Mouse (Mus musculus) hindbrain, embryonic 16.5 days (tissue): ENCODE measurements around the gene Nxpe4. TPM values are rescaled to one million over a fixed set of nuclear protein-coding genes. Genes with fewer than 3 reads are reported as not detected.

Experiments
- ATAC-seq: fragments of 200-750 bp; cut with Nextera tagmentation; 2 replicates; pipeline ENCODE4 v1.8.0; 2017; ENCODE audit warnings: moderate TSS enrichment, moderate library complexity
- H3K27ac ChIP-seq: fragments of 300-500 bp; sonication (generic); 2 replicates; pipeline ENCODE4 v1.5.1; 2014; ENCODE audit warnings: low read depth, mild to moderate bottlenecking, control low read depth, low read length, moderate library complexity
- H3K27me3 ChIP-seq: fragments of 300-500 bp; sonication (generic); replicated peaks from 2 replicates; pipeline ENCODE4 v1.6.1; 2014; ENCODE audit warnings: low read length; ENCODE audit not compliant: control insufficient read depth, insufficient read depth
- H3K36me3 ChIP-seq: fragments of 300-500 bp; sonication (generic); 2 replicates; pipeline ENCODE4 v1.6.1; 2014; ENCODE audit warnings: mild to moderate bottlenecking, low read length, moderate library complexity, mixed read lengths; ENCODE audit not compliant: control insufficient read depth, insufficient read depth
- H3K4me1 ChIP-seq: fragments of 300-500 bp; sonication (generic); 2 replicates; pipeline ENCODE4 v1.6.1; 2014; ENCODE audit warnings: low read depth, low read length; ENCODE audit not compliant: control insufficient read depth, insufficient read depth
- H3K4me2 ChIP-seq: fragments of 300-500 bp; sonication (generic); 2 replicates; pipeline ENCODE4 v1.6.1; 2014; ENCODE audit warnings: mild to moderate bottlenecking, low read length, control low read depth, moderate library complexity
- H3K4me3 ChIP-seq: fragments of 300-500 bp; sonication (generic); 2 replicates; pipeline ENCODE4 v1.5.1; 2014; ENCODE audit warnings: mild to moderate bottlenecking, low read length, control low read depth, moderate library complexity
- H3K9ac ChIP-seq: fragments of 300-500 bp; sonication (generic); 2 replicates; pipeline ENCODE4 v1.6.1; 2014; ENCODE audit warnings: low read depth, mild to moderate bottlenecking, control low read depth, low read length, moderate library complexity
- H3K9me3 ChIP-seq: fragments of 300-500 bp; sonication (generic); 2 replicates; pipeline ENCODE4 v1.6.1; 2014; ENCODE audit warnings: mild to moderate bottlenecking, low read length, moderate library complexity; ENCODE audit not compliant: control insufficient read depth
- WGBS: fragments of 180-500 bp; shearing (Covaris S2); extraction: QIAGEN DNeasy Blood & Tissue Kit; methylation state at CpG from one replicate; pipeline ENCODE4 v1.1.7; 2014; 5-methylcytosine and 5-hydroxymethylcytosine counted together
- polyA plus RNA-seq: library from polyadenylated mRNA; unstranded; fragments of >200 nt; fragmentation: Nextera tagmentation; extraction: Ambion mirVana; gene quantifications from 2 replicates; pipeline ENCODE4 v1.2.1, GENCODE M21; 2015

Nxpe4 gene
- polyA plus RNA-seq, 1 experiment from 2014 or later, result 9.3 TPM

- Histone ChIP-seq H3K9me3 (no peaks in the 10 kb centered on the region), H3K4me2 (no peak overlapping the region), H3K4me1 (no peaks in the 10 kb centered on the region; the same call in 1 of the 2 replicates), H3K36me3 (no peaks in the 10 kb centered on the region), H3K27me3 (no peaks in the 10 kb centered on the region), H3K9ac (no peak overlapping the region), H3K4me3 (no peak overlapping the region), H3K27ac (no peak overlapping the region)
- 84% methylated on average over 4 of the region's 4 CpGs for whole genome bisulfite sequencing
- ATAC-seq, result no peak
These were observed 177.1 kb downstream of the Nxpe4 start for GRCm38 (mm10) chr9:48338783-48339455.

DNA sequence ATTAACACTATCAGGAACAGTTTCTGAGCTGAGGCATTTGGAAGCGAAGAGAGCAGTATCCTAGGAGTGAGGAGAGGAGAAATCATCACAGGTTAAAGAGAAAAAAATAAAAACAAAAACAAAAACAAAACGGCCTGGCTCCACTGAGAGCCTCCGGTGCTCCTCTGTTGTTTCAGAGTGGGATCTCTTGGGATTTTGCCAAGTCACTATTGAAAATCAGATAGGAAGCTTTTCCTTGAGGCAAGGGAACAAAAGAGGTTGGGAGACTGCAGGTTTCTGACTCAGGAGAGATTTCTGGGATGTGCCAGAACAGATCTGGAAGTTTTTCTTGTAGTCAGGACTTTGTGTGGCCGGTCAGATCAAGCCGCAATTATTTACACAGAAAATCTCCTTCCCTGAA, 177.7 kb downstream of the Nxpe4 start:
- H3K36me3 ChIP-seq, result no peaks in the 10 kb centered on the region
- no peaks in the 10 kb centered on the region; the same call in 1 of the 2 replicates for H3K4me1 ChIP-seq
- H3K9me3 ChIP-seq, result no peaks in the 10 kb centered on the region
- H3K9ac ChIP-seq, result no peak overlapping the region
- H3K27ac ChIP-seq, result no peak overlapping the region
- ATAC-seq, result no peak
- H3K27me3 ChIP-seq, result no peaks in the 10 kb centered on the region
- H3K4me3 ChIP-seq, result no peak overlapping the region
- no peak overlapping the region for H3K4me2 ChIP-seq
- 52% methylated on average over 5 of the region's 5 CpGs for WGBS

- H3K9me3 ChIP-seq, result no peaks in the 10 kb centered on the region
- WGBS, result 86% methylated on average over 10 of the region's 10 CpGs
These were observed 179.0 kb downstream of the Nxpe4 start for GRCm38 (mm10) chr9:48340708-48341380.

GRCm38 (mm10) chr9:48345456-48345855, 183.6 kb downstream of the Nxpe4 start:
- Histone ChIP-seq H3K27me3 (no peaks in the 10 kb centered on the region), H3K9me3 (no peaks in the 10 kb centered on the region), H3K4me1 (no peaks in the 10 kb centered on the region), H3K36me3 (no peaks in the 10 kb centered on the region), H3K4me2 (no peak overlapping the region), H3K4me3 (no peak overlapping the region), H3K9ac (no peak overlapping the region), H3K27ac (no peak overlapping the region)
- ATAC-seq, result no peak
- WGBS, result 74% methylated on average over 9 of the region's 9 CpGs

More at GRCm38 (mm10) chr9:48340708-48341380, 179.0 kb downstream of the Nxpe4 start:
- H3K27me3 ChIP-seq, result no peaks in the 10 kb centered on the region
- H3K4me2 ChIP-seq, result no peak overlapping the region
- H3K27ac ChIP-seq, result no peak overlapping the region
- no peaks in the 10 kb centered on the region; the same call in 1 of the 2 replicates for H3K4me1 ChIP-seq
- H3K36me3 ChIP-seq, result no peaks in the 10 kb centered on the region
- no peak overlapping the region for H3K4me3 ChIP-seq
- H3K9ac ChIP-seq, result no peak overlapping the region
- ATAC-seq, result no peak

GRCm38 (mm10) chr9:48345866-48346265, 184.0 kb downstream of the Nxpe4 start:
- Histone ChIP-seq H3K4me1 (no peaks in the 10 kb centered on the region), H3K27me3 (no peaks in the 10 kb centered on the region), H3K27ac (no peak overlapping the region), H3K4me3 (no peak overlapping the region), H3K9ac (no peak overlapping the region), H3K4me2 (no peak overlapping the region), H3K9me3 (no peaks in the 10 kb centered on the region), H3K36me3 (no peaks in the 10 kb centered on the region)
- WGBS, result 91% methylated on average over 3 of the region's 3 CpGs
- ATAC-seq, result no peak

GRCm38 (mm10) chr9:48353148-48353698, 191.4 kb downstream of the Nxpe4 start, which contains the start of gene Nxpe2:
Gene Nxpe2 (minus strand): TSS chr9:48353454.
- Histone ChIP-seq H3K27me3 (no peaks in the 10 kb centered on the region), H3K4me2 (no peak within 1 kb of the TSS), H3K36me3 (no peaks in the 10 kb centered on the region), H3K4me3 (no peak within 1 kb of the TSS), H3K27ac (no peak within 1 kb of the TSS), H3K4me1 (no peaks in the 10 kb centered on the region), H3K9me3 (no peaks in the 10 kb centered on the region), H3K9ac (no peak within 1 kb of the TSS)
- 54% methylated on average over 2 of the region's 2 CpGs for WGBS
- ATAC-seq, result no peak

GRCm38 (mm10) chr9:48354122-48354521, 192.3 kb downstream of the Nxpe4 start:
- no peak for ATAC-seq
- WGBS, result 79% methylated on average over 4 of the region's 4 CpGs
- H3K4me1 ChIP-seq, result no peaks in the 10 kb centered on the region
- no peak overlapping the region for H3K27ac ChIP-seq
- H3K4me3 ChIP-seq, result no peak overlapping the region
- H3K27me3 ChIP-seq, result no peaks in the 10 kb centered on the region
- no peaks in the 10 kb centered on the region for H3K9me3 ChIP-seq
- H3K9ac ChIP-seq, result no peak overlapping the region
- no peak overlapping the region for H3K4me2 ChIP-seq
- no peaks in the 10 kb centered on the region for H3K36me3 ChIP-seq

GRCm38 (mm10) chr9:48354793-48355192, 193.0 kb downstream of the Nxpe4 start:
- Histone ChIP-seq H3K36me3 (no peaks in the 10 kb centered on the region), H3K4me2 (no peak overlapping the region), H3K27me3 (no peaks in the 10 kb centered on the region), H3K4me3 (no peak overlapping the region), H3K9me3 (no peaks in the 10 kb centered on the region), H3K9ac (no peak overlapping the region), H3K27ac (no peak overlapping the region), H3K4me1 (no peaks in the 10 kb centered on the region)
- no peak for ATAC-seq
- WGBS, result 39% methylated on average over 3 of the region's 3 CpGs

- 87% methylated on average over 3 of the region's 3 CpGs for WGBS
- Histone ChIP-seq H3K27me3 (no peaks in the 10 kb centered on the region), H3K4me2 (no peak overlapping the region), H3K9ac (no peak overlapping the region), H3K27ac (no peak overlapping the region), H3K4me3 (no peak overlapping the region), H3K36me3 (no peaks in the 10 kb centered on the region), H3K9me3 (no peaks in the 10 kb centered on the region), H3K4me1 (no peaks in the 10 kb centered on the region)
- no peak for ATAC-seq
These were observed 195.3 kb downstream of the Nxpe4 start for GRCm38 (mm10) chr9:48357097-48357496.
